Mouse (Mus musculus): Measurements from ENCODE around the gene Calr. TPM values are rescaled to one million over a fixed set of nuclear protein-coding genes. Genes with fewer than 3 reads are reported as not detected.

The Calr gene
- total and polyA plus RNA-seq, 3 experiments: 567 to 1,110 TPM; not detected in 1

DNA sequence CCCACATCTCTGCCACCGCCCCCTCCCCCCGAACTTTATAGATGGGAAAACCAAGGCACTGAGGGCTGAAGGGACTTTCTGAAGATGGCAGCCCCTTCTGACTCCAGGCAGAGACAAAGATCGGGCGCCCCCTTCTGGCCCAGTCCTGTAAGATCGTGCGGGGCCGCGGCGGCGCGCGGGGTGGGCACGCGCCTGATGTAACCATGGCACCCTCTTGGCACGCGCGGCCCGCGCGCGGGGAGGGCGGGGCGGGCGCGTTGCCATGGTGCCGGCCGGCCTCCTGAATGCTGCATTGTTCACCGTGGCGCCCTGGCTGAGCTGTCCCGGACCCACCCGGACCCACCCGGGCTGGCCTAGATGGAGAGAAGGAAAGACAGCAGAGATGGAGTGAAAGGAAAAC lies 35.8 kb downstream of the Calr start:
- Histone ChIP-seq H3K27me3 (ENCODE audit: control insufficient read depth in 1 of 2, insufficient read depth in 2 of 2, low read length in 2 of 2) (no peaks in the 10 kb centered on the region), H3K27ac (ENCODE audit: control insufficient read depth, low read depth, low read length) (no peak overlapping the region), H3K4me3 (ENCODE audit: control insufficient read depth in 1 of 2, insufficient read depth in 1 of 2, low read depth in 2 of 2, low read length in 2 of 2) (peak overlapping the region; percentile 53 to 56), H3K4me1 (ENCODE audit: control insufficient read depth in 1 of 2, insufficient read depth in 2 of 2, low read length in 2 of 2) (peaks cover 0 to 10% of the 10 kb centered on the region in 2 experiments; a peak in 3 of 4 replicates), H3K79me2 (ENCODE audit: control insufficient read depth, insufficient read depth, low read length, poor library complexity) (no peaks in the 10 kb centered on the region), H3K36me3 (ENCODE audit: control insufficient read depth in 1 of 2, insufficient read depth in 2 of 2, low read length in 2 of 2) (peaks cover 0 to 5% of the 10 kb centered on the region in 2 experiments; a peak in 1 of 4 replicates), H3K9me3 (replicated peaks; ENCODE audit: insufficient read depth, low read length) (no peaks in the 10 kb centered on the region), H3K9ac (ENCODE audit: control insufficient read depth, low read depth, low read length, poor library complexity, severe bottlenecking) (peak overlapping the region; percentile 49)
- DNase-seq (ENCODE audit: low read depth, low spot score): peak; percentile 90
- TF ChIP-seq CHD1 (IDR thresholded peaks at IDR 0.05; ENCODE audit: low read depth, low read length) (no peak), SMC3 (IDR thresholded peaks at IDR 0.05; ENCODE audit: low read depth, low read length) (peak; percentile 93), BHLHE40 (IDR thresholded peaks at IDR 0.05; ENCODE audit: borderline replicate concordance, low read depth, low read length) (peak; percentile 70), HCFC1 (IDR thresholded peaks at IDR 0.05; ENCODE audit: low read depth, low read length) (0 out of 2 replicates have a peak, but pooled peaks have one; percentile 19), NRF1 (IDR thresholded peaks at IDR 0.05; ENCODE audit: insufficient read depth, low read depth, low read length, poor library complexity, severe bottlenecking) (peak; percentile 52; the same call in 1 of the 2 replicates), UBTF (IDR thresholded peaks at IDR 0.05; ENCODE audit: borderline replicate concordance, insufficient read depth, low read depth, low read length) (no peak), MXI1 (IDR thresholded peaks at IDR 0.05; ENCODE audit: low read depth, low read length) (peak; percentile 75), MYB (IDR thresholded peaks at IDR 0.05; ENCODE audit: low read depth, low read length) (no peak), POLR2A (IDR thresholded peaks at IDR 0.05; ENCODE audit: control insufficient read depth in 1 of 2, insufficient read depth in 1 of 2, low read depth in 1 of 2, low read length in 2 of 2, poor library complexity in 1 of 2) (no peak), ZNF384 (IDR thresholded peaks at IDR 0.05; ENCODE audit: low read depth, low read length) (no peak), CHD2 (IDR thresholded peaks at IDR 0.05; ENCODE audit: low read length) (no peak), CTCF (IDR thresholded peaks at IDR 0.05 in 2 of 3, conservative IDR thresholded peaks at IDR 0.05 in 1 of 3; ENCODE audit: control insufficient read depth in 1 of 3, insufficient read depth in 1 of 3, low read depth in 2 of 3, low read length in 3 of 3, poor library complexity in 1 of 3, severe bottlenecking in 1 of 3) (peak in 2 of 3 experiments; percentile 92 to 95; a peak in 5 of 6 replicates), MAFK (IDR thresholded peaks at IDR 0.05; ENCODE audit: borderline replicate concordance, low read depth, low read length) (no peak), POLR2AphosphoS2 (IDR thresholded peaks at IDR 0.05; ENCODE audit: low read length) (no peak), GABPA (IDR thresholded peaks at IDR 0.05; ENCODE audit: low read depth, low read length) (no peak), TBP (IDR thresholded peaks at IDR 0.05; ENCODE audit: low read depth, low read length) (no peak), TCF12 (IDR thresholded peaks at IDR 0.05; ENCODE audit: low read depth, low read length) (no peak), SIN3A (IDR thresholded peaks at IDR 0.05; ENCODE audit: low read length) (peak; percentile 76), ZKSCAN1 (IDR thresholded peaks at IDR 0.05; ENCODE audit: low read depth, low read length) (no peak), ELF1 (IDR thresholded peaks at IDR 0.05; ENCODE audit: low read depth, low read length) (peak; percentile 53; the same call in 1 of the 2 replicates), GATA1 (IDR thresholded peaks at IDR 0.05; ENCODE audit: low read depth, low read length) (no peak), ETS1 (IDR thresholded peaks at IDR 0.05; ENCODE audit: low read depth, low read length) (no peak), ZMIZ1 (IDR thresholded peaks at IDR 0.05; ENCODE audit: low read depth, low read length) (no peak), EP300 (IDR thresholded peaks at IDR 0.05; ENCODE audit: low read depth in 1 of 2, low read length in 2 of 2) (no peak), NELFE (IDR thresholded peaks at IDR 0.05; ENCODE audit: low read depth, low read length) (no peak), ZC3H11A (IDR thresholded peaks at IDR 0.05; ENCODE audit: low read depth, low read length) (peak; percentile 78), MAZ (IDR thresholded peaks at IDR 0.05; ENCODE audit: low read depth, low read length) (peak; percentile 89), E2F4 (IDR thresholded peaks at IDR 0.05; ENCODE audit: borderline replicate concordance, low read depth, low read length) (no peak), MAX (IDR thresholded peaks at IDR 0.05; ENCODE audit: low read length) (no peak), USF2 (IDR thresholded peaks at IDR 0.05; ENCODE audit: borderline replicate concordance in 1 of 2, insufficient read depth in 1 of 2, low read depth in 1 of 2, low read length in 2 of 2) (no peak), RAD21 (IDR thresholded peaks at IDR 0.05; ENCODE audit: low read depth, low read length) (peak; percentile 74), KAT2A (conservative IDR thresholded peaks at IDR 0.05; ENCODE audit: low read depth, low read length) (no peak), MEF2A (IDR thresholded peaks at IDR 0.05; ENCODE audit: extremely low read depth, insufficient replicate concordance, low read depth, low read length, poor library complexity, severe bottlenecking) (no peak), USF1 (IDR thresholded peaks at IDR 0.05; ENCODE audit: low read depth, low read length) (no peak), JUND (IDR thresholded peaks at IDR 0.05; ENCODE audit: low read depth, low read length) (no peak)
